Mouse (Mus musculus) heart, embryonic 13.5 days (tissue): Measurements from ENCODE around the gene Olfr432. TPM values are rescaled to one million over a fixed set of nuclear protein-coding genes. Genes with fewer than 3 reads are reported as not detected.

Experiments used
- ATAC-seq: fragments of 200-750 bp; cut with Nextera tagmentation; 2 replicates; pipeline ENCODE4 v1.8.0; 2017; ENCODE audit warnings: moderate TSS enrichment; ENCODE audit not compliant: insufficient number of reproducible peaks, low FRiP score, low TSS enrichment; ENCODE audit errors: extremely low read depth
- H3K27ac ChIP-seq: fragments of 300-500 bp; sonication (generic); replicated peaks from 2 replicates; pipeline ENCODE4 v1.5.1; 2015; ENCODE audit warnings: moderate library complexity, mild to moderate bottlenecking, inconsistent platforms
- H3K27me3 ChIP-seq: fragments of 300-500 bp; sonication (generic); replicated peaks from 2 replicates; pipeline ENCODE4 v1.6.1; 2015; ENCODE audit warnings: mild to moderate bottlenecking, inconsistent platforms
- H3K36me3 ChIP-seq: fragments of 300-500 bp; sonication (generic); 2 replicates; pipeline ENCODE4 v1.6.1; 2015; ENCODE audit warnings: mild to moderate bottlenecking, inconsistent platforms
- H3K4me1 ChIP-seq: fragments of 300-500 bp; sonication (generic); 2 replicates; pipeline ENCODE4 v1.6.1; 2015; ENCODE audit warnings: inconsistent platforms
- H3K4me2 ChIP-seq: fragments of 300-500 bp; sonication (generic); 2 replicates; pipeline ENCODE4 v1.6.1; 2015; ENCODE audit warnings: inconsistent platforms, mild to moderate bottlenecking, moderate library complexity
- H3K4me3 ChIP-seq: fragments of 300-500 bp; sonication (generic); 2 replicates; pipeline ENCODE4 v1.5.1; 2015; ENCODE audit warnings: moderate library complexity, mild to moderate bottlenecking, inconsistent platforms
- H3K9ac ChIP-seq: fragments of 300-500 bp; sonication (generic); 2 replicates; pipeline ENCODE4 v1.6.1; 2015; ENCODE audit warnings: inconsistent platforms, mild to moderate bottlenecking, moderate library complexity
- H3K9me3 ChIP-seq: fragments of 300-500 bp; sonication (generic); 2 replicates; pipeline ENCODE4 v1.6.1; 2016; ENCODE audit warnings: inconsistent platforms
- WGBS: fragments of 180-500 bp; shearing (Covaris S2); methylation state at CpG from one replicate; pipeline ENCODE4 v1.1.7; 2015; ENCODE audit warnings: mixed read lengths; 5-methylcytosine and 5-hydroxymethylcytosine counted together
- polyA plus RNA-seq: library from polyadenylated mRNA; unstranded; fragments of >200 nt; fragmentation: Nextera tagmentation; extraction: Ambion mirVana; gene quantifications from 2 replicates; pipeline ENCODE4 v1.2.1, GENCODE M21; 2015

Olfr432 gene
- polyA plus RNA-seq, 1 experiment from 2014 or later, result not detected

GRCm38 (mm10) chr1:174050532-174050931 lies 1.5 kb downstream of the Olfr432 start:
- Histone ChIP-seq H3K4me1 (no peaks in the 10 kb centered on the region), H3K36me3 (no peaks in the 10 kb centered on the region), H3K27me3 (no peaks in the 10 kb centered on the region), H3K27ac (no peak overlapping the region), H3K4me2 (no peak overlapping the region), H3K9me3 (no peaks in the 10 kb centered on the region), H3K4me3 (no peak overlapping the region), H3K9ac (no peak overlapping the region)
- ATAC-seq, result no peak
- WGBS, result 79% methylated on average over 4 of the region's 4 CpGs

DNA sequence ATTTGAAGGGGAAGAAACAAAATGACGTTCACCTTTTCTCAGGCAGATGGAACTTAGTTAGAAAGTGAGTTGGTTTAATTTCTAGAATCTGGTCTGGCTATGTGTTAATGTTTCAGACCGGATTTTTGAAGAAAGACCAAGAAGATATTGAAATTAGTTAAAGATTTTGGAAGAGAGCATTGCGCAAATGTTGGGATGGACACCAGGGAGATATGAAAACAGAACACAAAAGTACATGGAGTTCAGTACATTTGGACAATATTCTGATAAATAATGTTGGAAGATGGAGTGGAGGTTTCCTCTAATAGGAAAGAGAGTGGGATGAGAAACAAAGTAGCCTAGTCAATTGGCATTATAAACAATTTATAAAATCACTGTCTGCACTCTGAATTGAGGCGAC lies 2.5 kb downstream of the Olfr432 start:
- no peak overlapping the region for H3K4me3 ChIP-seq
- no peaks in the 10 kb centered on the region for H3K36me3 ChIP-seq
- no peak overlapping the region for H3K4me2 ChIP-seq
- no peak for ATAC-seq
- no peak overlapping the region for H3K27ac ChIP-seq
- H3K27me3 ChIP-seq, result no peaks in the 10 kb centered on the region
- H3K9ac ChIP-seq, result no peak overlapping the region
- H3K4me1 ChIP-seq, result no peaks in the 10 kb centered on the region
- WGBS, result 73% methylated on average over 4 of the region's 4 CpGs
- H3K9me3 ChIP-seq, result no peaks in the 10 kb centered on the region

DNA sequence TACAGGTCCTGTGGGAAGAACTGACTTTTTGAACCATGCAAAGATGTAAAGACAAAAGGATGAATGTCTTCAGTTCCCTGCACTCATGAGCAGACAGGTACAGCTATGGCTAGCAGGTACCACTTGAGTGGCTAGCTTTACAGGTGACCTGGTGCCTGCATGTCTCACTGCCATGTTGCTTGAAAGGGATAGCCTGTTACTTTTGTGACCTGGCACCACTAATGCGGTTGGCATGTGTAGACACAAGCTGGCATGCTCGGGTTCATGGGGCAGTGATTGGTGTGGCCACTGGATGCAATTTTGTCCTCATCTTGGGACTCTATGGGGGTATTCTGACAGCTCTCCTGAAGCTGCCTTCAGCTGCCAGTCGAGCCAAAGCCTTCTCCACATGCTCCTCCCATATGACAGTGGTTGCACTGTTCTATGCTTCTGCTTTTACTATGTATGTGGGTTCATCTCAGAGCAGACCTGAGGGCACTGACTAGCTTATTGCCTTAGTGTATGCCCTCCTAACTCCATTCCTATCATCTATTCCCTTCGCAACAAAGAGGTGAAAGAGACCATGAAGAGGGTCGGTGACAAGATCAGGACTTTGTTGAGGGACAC lies 3.0 kb downstream of the Olfr432 start:
- no peak for ATAC-seq
- Histone ChIP-seq H3K4me1 (no peaks in the 10 kb centered on the region), H3K4me3 (no peak overlapping the region), H3K27me3 (no peaks in the 10 kb centered on the region), H3K27ac (no peak overlapping the region), H3K9me3 (no peaks in the 10 kb centered on the region), H3K36me3 (no peaks in the 10 kb centered on the region), H3K9ac (no peak overlapping the region), H3K4me2 (no peak overlapping the region)
- WGBS, result 70% methylated on average over 5 of the region's 5 CpGs

DNA sequence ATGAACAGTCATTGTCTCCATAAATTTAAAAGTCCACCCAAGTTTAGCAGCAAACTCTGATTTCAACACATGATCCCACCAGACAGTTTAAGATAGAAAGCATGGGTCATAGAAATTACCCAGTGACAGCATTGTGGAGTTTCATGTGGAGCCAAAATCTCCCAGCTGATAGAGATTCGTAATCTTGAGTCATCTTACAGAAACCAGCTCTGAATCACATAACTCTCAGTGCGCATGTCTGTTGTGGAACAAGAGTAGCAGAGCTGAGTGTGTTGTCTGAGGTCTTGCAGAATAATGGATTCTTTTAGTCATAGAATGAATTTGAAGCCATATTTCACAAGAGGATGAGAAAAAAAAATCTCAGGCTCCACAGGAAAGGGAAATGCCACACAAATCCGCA lies 4.0 kb downstream of the Olfr432 start:
- no peak overlapping the region for H3K27ac ChIP-seq
- H3K9me3 ChIP-seq, result no peaks in the 10 kb centered on the region
- H3K36me3 ChIP-seq, result no peaks in the 10 kb centered on the region
- WGBS, result 79% methylated on average over 3 of the region's 3 CpGs
- H3K27me3 ChIP-seq, result no peaks in the 10 kb centered on the region
- no peak overlapping the region for H3K4me2 ChIP-seq
- H3K4me3 ChIP-seq, result no peak overlapping the region
- no peaks in the 10 kb centered on the region for H3K4me1 ChIP-seq
- ATAC-seq, result no peak
- H3K9ac ChIP-seq, result no peak overlapping the region

DNA sequence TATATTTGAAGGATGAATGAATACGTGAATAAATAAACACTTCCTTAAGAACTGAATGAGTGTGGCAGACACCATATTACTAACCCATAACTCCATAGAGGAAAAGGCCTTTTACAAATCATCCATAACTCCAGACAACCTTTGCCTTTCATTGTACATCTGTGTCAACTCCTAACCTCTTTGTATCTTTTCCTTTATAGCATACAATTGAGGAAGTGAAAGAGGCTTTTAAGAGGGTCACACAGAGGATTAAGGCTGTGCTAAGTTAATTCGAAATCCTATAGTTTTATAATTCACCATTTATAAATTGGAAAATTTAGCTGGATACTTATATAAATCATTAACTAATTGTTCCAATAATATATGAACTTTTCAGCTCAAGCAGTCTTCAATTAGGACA lies 6.2 kb downstream of the Olfr432 start:
- Histone ChIP-seq H3K4me3 (no peak overlapping the region), H3K4me2 (no peak overlapping the region), H3K9ac (no peak overlapping the region), H3K27ac (no peak overlapping the region), H3K4me1 (no peaks in the 10 kb centered on the region), H3K9me3 (no peaks in the 10 kb centered on the region), H3K27me3 (no peaks in the 10 kb centered on the region), H3K36me3 (no peaks in the 10 kb centered on the region)
- ATAC-seq, result no peak
- WGBS, result 66% methylated on average over 2 of the region's 2 CpGs

DNA sequence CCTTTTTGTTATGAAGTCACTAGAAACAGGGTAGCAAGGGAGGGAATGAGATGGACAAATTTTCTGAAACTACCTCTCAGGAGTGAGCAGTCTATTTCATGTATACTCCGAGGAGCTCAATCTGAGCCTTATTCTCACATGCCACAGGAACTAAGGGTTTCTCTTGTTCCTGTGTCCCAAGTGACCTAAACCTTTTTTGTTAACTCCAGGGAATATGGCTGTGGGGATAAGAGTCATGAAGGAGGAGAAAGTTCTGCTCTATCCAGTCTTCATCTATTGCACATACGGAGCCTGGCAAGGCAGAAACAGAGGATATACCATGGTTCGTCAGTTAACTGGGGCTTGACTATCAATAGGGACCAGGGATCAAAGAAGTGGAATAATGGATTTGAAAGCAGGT lies 17.3 kb downstream of the Olfr432 start, which contains the start of gene Olfr430:
TSS of gene Olfr430 (plus strand) at position 301 of the 400 bp plus-strand sequence.
- Histone ChIP-seq H3K9ac (no peak within 1 kb of the TSS), H3K27me3 (no peaks in the 10 kb centered on the region), H3K4me3 (no peak within 1 kb of the TSS), H3K4me2 (no peak within 1 kb of the TSS), H3K4me1 (no peaks in the 10 kb centered on the region), H3K27ac (no peak within 1 kb of the TSS), H3K9me3 (no peaks in the 10 kb centered on the region), H3K36me3 (no peaks in the 10 kb centered on the region)
- 77% methylated on average over 3 of the region's 3 CpGs for WGBS
- ATAC-seq, result no peak

DNA sequence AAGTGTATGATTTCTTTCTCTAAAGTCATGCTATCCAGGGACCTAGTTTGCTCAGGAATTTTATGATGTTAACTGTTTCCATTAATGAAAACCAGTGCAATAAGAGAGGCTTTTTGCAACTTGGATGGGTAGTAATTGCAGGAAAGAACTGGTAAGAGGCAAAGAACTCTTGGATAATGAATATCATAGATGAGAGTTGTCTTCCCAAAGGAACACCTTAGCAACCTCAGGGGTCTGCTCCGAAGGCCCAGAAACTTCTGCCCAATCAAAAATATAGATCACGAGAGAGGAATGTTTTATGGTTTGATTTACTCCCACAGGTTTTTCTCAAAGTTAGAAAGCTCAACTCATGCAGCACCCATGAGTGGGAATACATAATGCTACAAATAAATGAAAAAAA lies 35.0 kb downstream of the Olfr432 start, which contains the start of gene Olfr429:
TSS of gene Olfr429 (plus strand) at position 301 of the 400 bp plus-strand sequence.
- no peak within 1 kb of the TSS for H3K4me3 ChIP-seq
- no peak within 1 kb of the TSS for H3K27ac ChIP-seq
- H3K9me3 ChIP-seq, result no peaks in the 10 kb centered on the region
- no peak within 1 kb of the TSS for H3K4me2 ChIP-seq
- no peak within 1 kb of the TSS for H3K9ac ChIP-seq
- ATAC-seq, result no peak
- H3K36me3 ChIP-seq, result no peaks in the 10 kb centered on the region
- 87% methylated on average over 2 of the region's 2 CpGs for WGBS
- no peaks in the 10 kb centered on the region for H3K27me3 ChIP-seq
- H3K4me1 ChIP-seq, result no peaks in the 10 kb centered on the region

- no peaks in the 10 kb centered on the region for H3K36me3 ChIP-seq
- no peak within 1 kb of the TSS for H3K4me3 ChIP-seq
- WGBS, result 87% methylated on average over 1 of the region's 1 CpGs
- no peak within 1 kb of the TSS for H3K4me2 ChIP-seq
- no peaks in the 10 kb centered on the region for H3K27me3 ChIP-seq
- ATAC-seq, result no peak
- H3K4me1 ChIP-seq, result no peaks in the 10 kb centered on the region
- no peak within 1 kb of the TSS for H3K27ac ChIP-seq
- no peak within 1 kb of the TSS for H3K9ac ChIP-seq
- H3K9me3 ChIP-seq, result no peaks in the 10 kb centered on the region
Observed at GRCm38 (mm10) chr1:174096591-174096990, 47.6 kb downstream of the Olfr432 start, which contains the start of gene Olfr427. Gene Olfr427 (plus strand): TSS chr1:174096891.

GRCm38 (mm10) chr1:174103735-174104134 lies 54.7 kb downstream of the Olfr432 start:
- no peaks in the 10 kb centered on the region for H3K9me3 ChIP-seq
- no peak overlapping the region for H3K4me2 ChIP-seq
- no peak overlapping the region for H3K27ac ChIP-seq
- 47% methylated on average over 2 of the region's 2 CpGs for WGBS
- no peaks in the 10 kb centered on the region for H3K36me3 ChIP-seq
- no peak overlapping the region for H3K4me3 ChIP-seq
- H3K9ac ChIP-seq, result no peak overlapping the region
- H3K27me3 ChIP-seq, result no peaks in the 10 kb centered on the region
- H3K4me1 ChIP-seq, result no peaks in the 10 kb centered on the region
- ATAC-seq, result no peak

Other genes starting within 250 kb of the Olfr432 start
- gene Ifi211, start 136.2 kb upstream of the Olfr432 start, polyA plus RNA-seq, result 3.6 and 3.9 TPM in 2 replicates
- 3.2 and 4.1 TPM in 2 replicates for gene Mndal, start 106.7 kb upstream of the Olfr432 start, polyA plus RNA-seq
- 0.52 TPM in 2 replicates for gene Ifi203, start 106.5 kb upstream of the Olfr432 start, polyA plus RNA-seq
- gene Ifi202b, start 66.5 kb upstream of the Olfr432 start, polyA plus RNA-seq, result not detected in 2 replicates
- gene Ifi205, start 17.4 kb upstream of the Olfr432 start, polyA plus RNA-seq, result 1.4 and 2.6 TPM in 2 replicates
- not detected in 2 replicates for gene Olfr433, start 8.5 kb upstream of the Olfr432 start, polyA plus RNA-seq
- not detected in 2 replicates for gene Olfr430, start 17.4 kb downstream of the Olfr432 start, polyA plus RNA-seq
- gene Olfr429, start 35.1 kb downstream of the Olfr432 start, polyA plus RNA-seq, result not detected in 2 replicates
- not detected in 2 replicates for gene Olfr427, start 47.7 kb downstream of the Olfr432 start, polyA plus RNA-seq
- gene Olfr231, start 72.0 kb downstream of the Olfr432 start, polyA plus RNA-seq, result not detected in 2 replicates
- gene Olfr424, start 82.3 kb downstream of the Olfr432 start, polyA plus RNA-seq, result not detected in 2 replicates
- 0.14 TPM in 1 of 2 replicates, not detected in the other for gene Olfr420, start 106.4 kb downstream of the Olfr432 start, polyA plus RNA-seq
- 2.4 TPM in 2 replicates for gene Spta1, start 123.6 kb downstream of the Olfr432 start, polyA plus RNA-seq
- not detected in 2 replicates for gene Olfr419, start 202.9 kb downstream of the Olfr432 start, polyA plus RNA-seq